Mouse (Mus musculus) G1E (cell line): ENCODE results near the gene Sin3a.

Source experiments
- CTCF ChIP-seq: IDR thresholded peaks from 2 replicates; pipeline ENCODE4 v1.5.1; 2012; ENCODE audit warnings: low read depth, low read length, inconsistent platforms, mixed read lengths
- GATA1 ChIP-seq: IDR thresholded peaks from 2 replicates; pipeline ENCODE4 v1.6.1; 2012; ENCODE audit warnings: borderline replicate concordance, low read length, inconsistent platforms, mixed read lengths
- POLR2AphosphoS5 ChIP-seq: IDR thresholded peaks from 2 replicates; pipeline ENCODE4 v1.6.1; 2012; ENCODE audit warnings: low read depth, low read length, inconsistent platforms; ENCODE audit not compliant: insufficient replicate concordance
- TAL1 ChIP-seq: conservative IDR thresholded peaks from 2 replicates; pipeline ENCODE4 v1.6.1; 2012; ENCODE audit warnings: low read depth, low read length, inconsistent platforms, mixed read lengths

- TF ChIP-seq CTCF, result no peak
- no peak for TF ChIP-seq GATA1
- TF ChIP-seq POLR2AphosphoS5, result no peak
- no peak for TF ChIP-seq TAL1
Observed at GRCm38 (mm10) chr9:57144830-57145229, 73.0 kb downstream of the Sin3a start.
